Mouse (Mus musculus) brain, embryonic 18.5 days (tissue): ENCODE data around the gene Arl14.

Source experiments
- DNase-seq: peaks from one replicate; pipeline ENCODE4 v3.0.0-alpha.2; 2012; ENCODE audit warnings: low read depth, low spot score

The Arl14 gene

GRCm38 (mm10) chr3:69271812-69272211, 49.6 kb downstream of the Arl14 start:
- no peak for DNase-seq
